Mouse (Mus musculus): ENCODE measurements around the gene Ccdc24. TPM values are rescaled to one million over a fixed set of nuclear protein-coding genes. Genes with fewer than 3 reads are reported as not detected.
A peak's percentile ranks its signal among the peaks of the same experiment; 100 is the strongest.

The Ccdc24 gene
- total RNA-seq, 2 experiments from 2014 or later: 3.1 to 3.3 TPM

- intact Hi-C loops (cut with DNase I): no loop called here
- DNase-seq (ENCODE audit: extremely low spot score in 1 of 2, low spot score in 2 of 2): no peak
Observed at GRCm38 (mm10) chr4:117894601-117895000, 22.2 kb upstream of the Ccdc24 start.

- intact Hi-C loops (cut with DNase I): no loop called here
- no peak for DNase-seq (ENCODE audit: extremely low spot score in 1 of 2, low spot score in 2 of 2)
Observed at GRCm38 (mm10) chr4:117893376-117893775, 21.0 kb upstream of the Ccdc24 start.

- peak; percentile 86 to 87 for DNase-seq (ENCODE audit: extremely low spot score in 1 of 2, low spot score in 2 of 2)
- intact Hi-C loops (cut with DNase I): no loop called here
Observed at GRCm38 (mm10) chr4:117891738-117892161, 19.4 kb upstream of the Ccdc24 start, which contains the start of gene Dph2. Gene Dph2, minus strand, starts transcription at chr4:117892032.

GRCm38 (mm10) chr4:117890750-117891149 is 18.4 kb upstream of the Ccdc24 start:
- DNase-seq (ENCODE audit: extremely low spot score in 1 of 2, low spot score in 2 of 2): no peak
- intact Hi-C loops (cut with DNase I): no loop called here

- intact Hi-C loops (cut with DNase I): no loop called here
- no peak for DNase-seq (ENCODE audit: extremely low spot score in 1 of 2, low spot score in 2 of 2)
Observed at GRCm38 (mm10) chr4:117890031-117890430, 17.7 kb upstream of the Ccdc24 start.

- intact Hi-C loops (cut with DNase I): no loop called here
- no peak for DNase-seq (ENCODE audit: extremely low spot score in 1 of 2, low spot score in 2 of 2)
Observed at GRCm38 (mm10) chr4:117889471-117889870, 17.1 kb upstream of the Ccdc24 start.

GRCm38 (mm10) chr4:117887920-117888319 is 15.6 kb upstream of the Ccdc24 start:
- intact Hi-C loops (cut with DNase I): loop anchor here (2.0 kb wide), 1 partner anchor 77 kb away; no protein-coding TSS in a partner anchor
- no peak for DNase-seq (ENCODE audit: extremely low spot score in 1 of 2, low spot score in 2 of 2)

- DNase-seq (ENCODE audit: extremely low spot score in 1 of 2, low spot score in 2 of 2): peak; percentile 94 to 97
- intact Hi-C loops (cut with DNase I): loop anchor here (2.0 kb wide), 1 partner anchor 76 kb away; no protein-coding TSS in a partner anchor
Observed at GRCm38 (mm10) chr4:117887133-117887532, 14.8 kb upstream of the Ccdc24 start, which contains the start of gene Atp6v0b. Gene Atp6v0b, minus strand, starts transcription at chr4:117887333.

- intact Hi-C loops (cut with DNase I): loop anchor here (2.0 kb wide), 1 partner anchor 76 kb away; no protein-coding TSS in a partner anchor
- no peak for DNase-seq (ENCODE audit: extremely low spot score in 1 of 2, low spot score in 2 of 2)
Observed at GRCm38 (mm10) chr4:117886644-117887043, 14.3 kb upstream of the Ccdc24 start.

GRCm38 (mm10) chr4:117885994-117886393 is 13.6 kb upstream of the Ccdc24 start:
- intact Hi-C loops (cut with DNase I): loop anchor here (2.0 kb wide), 1 partner anchor 75 kb away; no protein-coding TSS in a partner anchor
- DNase-seq (ENCODE audit: extremely low spot score in 1 of 2, low spot score in 2 of 2): no peak

GRCm38 (mm10) chr4:117885093-117885492 is 12.7 kb upstream of the Ccdc24 start:
- intact Hi-C loops (cut with DNase I): no loop called here
- DNase-seq (ENCODE audit: extremely low spot score in 1 of 2, low spot score in 2 of 2): no peak

- DNase-seq (ENCODE audit: extremely low spot score in 1 of 2, low spot score in 2 of 2): no peak
- intact Hi-C loops (cut with DNase I): loop anchor here (5.0 kb wide), 2 partner anchors 52 to 198 kb away; partner anchors contain the start of gene Slc6a9
Observed at GRCm38 (mm10) chr4:117884146-117884545, 11.8 kb upstream of the Ccdc24 start.

- intact Hi-C loops (cut with DNase I): loop anchor here (5.0 kb wide), 2 partner anchors 51 to 199 kb away; partner anchors contain the start of gene Slc6a9
- DNase-seq (ENCODE audit: extremely low spot score in 1 of 2, low spot score in 2 of 2): peak; percentile 46 to 83
Observed at GRCm38 (mm10) chr4:117882701-117883691, 10.6 kb upstream of the Ccdc24 start, which contains the start of gene B4galt2. Gene B4galt2, minus strand, starts transcription at chr4:117883487.

GRCm38 (mm10) chr4:117878703-117879102 is 6.3 kb upstream of the Ccdc24 start:
- DNase-seq (ENCODE audit: extremely low spot score in 1 of 2, low spot score in 2 of 2): no peak
- intact Hi-C loops (cut with DNase I): no loop called here

- no peak for DNase-seq (ENCODE audit: extremely low spot score in 1 of 2, low spot score in 2 of 2)
- intact Hi-C loops (cut with DNase I): no loop called here
Observed at GRCm38 (mm10) chr4:117878301-117878700, 5.9 kb upstream of the Ccdc24 start.

- intact Hi-C loops (cut with DNase I): no loop called here
Observed at GRCm38 (mm10) chr4:117873615-117874014, 1.3 kb upstream of the Ccdc24 start.

GRCm38 (mm10) chr4:117871787-117872186 is 570 bp downstream of the Ccdc24 start:
- intact Hi-C loops (cut with DNase I): no loop called here

More at GRCm38 (mm10) chr4:117873615-117874014, 1.3 kb upstream of the Ccdc24 start:
- no peak for DNase-seq (ENCODE audit: extremely low spot score in 1 of 2, low spot score in 2 of 2)

GRCm38 (mm10) chr4:117870437-117870836 is 1.9 kb downstream of the Ccdc24 start:
- no peak for DNase-seq (ENCODE audit: extremely low spot score in 1 of 2, low spot score in 2 of 2)
- intact Hi-C loops (cut with DNase I): no loop called here

More at GRCm38 (mm10) chr4:117871787-117872186, 570 bp downstream of the Ccdc24 start:
- no peak for DNase-seq (ENCODE audit: extremely low spot score in 1 of 2, low spot score in 2 of 2)

GRCm38 (mm10) chr4:117869317-117869716 is 3.0 kb downstream of the Ccdc24 start:
- intact Hi-C loops (cut with DNase I): loop anchor here (5.0 kb wide), 1 partner anchor 37 kb away; the partner anchor contains the start of gene Slc6a9

More at GRCm38 (mm10) chr4:117869317-117869716, 3.0 kb downstream of the Ccdc24 start:
- DNase-seq (ENCODE audit: extremely low spot score in 1 of 2, low spot score in 2 of 2): no peak
